Mouse (Mus musculus): ENCODE measurements at regions not wholly inside any gene's neighbourhood (a gene's known extent, or its start where the extent isn't known, plus 50 kb on each side); places are given as distances from the start of the nearest gene placed in this dataset.

DNA sequence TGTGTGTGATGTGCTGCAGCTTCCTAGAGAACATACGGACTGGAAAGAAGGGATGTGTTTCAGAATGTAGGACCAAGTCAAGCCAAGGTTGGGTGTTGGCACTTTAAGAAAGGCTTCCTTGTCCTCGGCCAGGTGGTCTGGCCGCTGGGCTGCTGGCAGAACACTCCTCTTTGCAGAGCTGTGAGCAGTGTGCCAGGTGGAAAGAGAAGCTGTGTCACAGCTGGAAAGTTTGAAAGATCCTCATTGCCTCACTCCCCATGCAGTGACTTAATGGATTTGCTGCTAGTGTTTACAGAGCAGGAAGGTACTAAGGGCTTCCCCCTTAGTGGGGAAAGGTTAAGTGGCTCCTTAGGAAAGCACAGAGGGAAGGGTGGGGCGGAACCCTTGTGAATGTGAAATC, 269.2 kb upstream of the Ptger4 start:
- TF ChIP-seq CTCF (IDR thresholded peaks at IDR 0.05; ENCODE audit: low read depth, low read length), result no peak
- no peak for TF ChIP-seq POLR2A (IDR thresholded peaks at IDR 0.05; ENCODE audit: extremely low read depth, insufficient read depth, low read length)
